Mouse (Mus musculus) liver, embryonic 14.5 days (tissue): ENCODE measurements around the gene Dip2c.

Source experiments
- CTCF ChIP-seq: IDR thresholded peaks from 2 replicates; pipeline ENCODE4 v1.5.1; 2016; ENCODE audit warnings: antibody characterized with exemption, low read depth, control low read depth
- EP300 ChIP-seq: IDR thresholded peaks from 2 replicates; pipeline ENCODE4 v1.6.1; 2016; ENCODE audit warnings: antibody characterized with exemption, low read depth

GRCm38 (mm10) chr13:9277621-9277960 is 1.3 kb downstream of the Dip2c start:
- TF ChIP-seq CTCF (no peak), EP300 (no peak)
